Mouse (Mus musculus) kidney, postnatal 36 days (tissue): ENCODE data around the gene Zbtb2.

Experiments
- DNase-seq, 2 experiments: peaks; one replicate each; pipeline ENCODE4 v3.0.0; 2021 to 2022; ENCODE audit warnings: mixed read lengths in 2 of 2

Zbtb2 gene

DNA sequence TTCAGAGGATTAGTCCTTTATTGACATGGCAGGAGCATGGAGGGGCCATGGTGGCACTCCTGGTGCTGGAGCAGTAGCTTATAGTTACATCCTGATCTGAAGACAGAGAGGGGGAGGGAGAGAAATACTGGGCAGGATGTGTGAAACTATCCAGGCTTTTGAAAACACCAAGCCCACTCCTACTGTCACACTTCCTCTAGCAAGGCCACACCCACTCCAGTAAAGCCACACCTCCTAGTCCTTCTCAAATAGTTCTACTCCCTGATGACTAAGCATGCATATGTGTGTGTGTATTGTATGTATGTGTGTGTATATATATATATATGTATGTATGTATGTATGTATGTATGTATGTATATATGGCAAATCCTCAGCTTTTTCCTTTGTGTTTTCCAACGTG, 60.2 kb downstream of the Zbtb2 start:
- DNase-seq = no peak

GRCm38 (mm10) chr10:4325562-4325961, 62.3 kb downstream of the Zbtb2 start:
- no peak for DNase-seq

DNA sequence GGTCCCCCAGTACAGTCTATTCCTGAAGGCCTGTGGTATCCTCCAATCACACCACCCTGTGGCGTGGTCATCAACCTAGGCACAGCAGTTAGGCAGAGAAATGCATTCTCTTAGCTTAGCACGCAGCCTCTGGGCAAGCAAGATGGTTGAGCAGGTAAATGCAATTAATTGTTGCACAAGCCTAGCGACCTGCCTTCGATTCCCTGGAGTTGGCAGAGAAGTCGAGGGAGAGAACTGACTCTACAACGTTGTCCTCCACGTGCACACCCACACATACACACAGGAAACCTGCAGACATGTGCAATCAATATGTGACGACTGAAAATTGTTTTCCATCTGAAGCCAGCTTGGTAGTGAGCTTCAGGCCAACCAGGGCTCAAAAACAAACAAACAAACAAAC, 64.0 kb downstream of the Zbtb2 start:
- no peak for DNase-seq
